Mouse (Mus musculus): ENCODE measurements around the gene Cyb5rl.
"Not testable (repeated sequence)": the region's sequence is repeated elsewhere in the genome, so short reads cannot be mapped to it uniquely, and the experiment has no call there.

The Cyb5rl gene

DNA sequence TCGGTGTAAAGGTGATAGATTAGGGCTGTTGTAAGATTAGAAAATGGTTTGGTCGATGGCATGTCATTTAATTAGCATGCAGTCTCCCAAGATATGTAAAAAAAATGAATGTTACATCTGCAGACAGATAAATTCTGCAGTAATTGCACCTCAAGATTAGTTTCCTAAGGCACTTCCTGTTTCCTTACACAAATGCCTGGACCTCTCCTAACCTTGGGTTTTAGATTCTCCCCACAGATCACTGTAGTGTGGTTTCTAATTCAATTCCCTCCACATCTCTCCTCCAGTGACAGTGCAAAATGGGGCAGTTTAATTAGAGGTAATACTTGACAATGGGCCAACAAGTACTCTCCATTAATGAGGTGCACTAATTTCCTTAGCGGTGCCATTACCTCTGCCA, 3.6 kb upstream of the Cyb5rl start:
- no peak for DNase-seq (ENCODE audit: low spot score)

DNA sequence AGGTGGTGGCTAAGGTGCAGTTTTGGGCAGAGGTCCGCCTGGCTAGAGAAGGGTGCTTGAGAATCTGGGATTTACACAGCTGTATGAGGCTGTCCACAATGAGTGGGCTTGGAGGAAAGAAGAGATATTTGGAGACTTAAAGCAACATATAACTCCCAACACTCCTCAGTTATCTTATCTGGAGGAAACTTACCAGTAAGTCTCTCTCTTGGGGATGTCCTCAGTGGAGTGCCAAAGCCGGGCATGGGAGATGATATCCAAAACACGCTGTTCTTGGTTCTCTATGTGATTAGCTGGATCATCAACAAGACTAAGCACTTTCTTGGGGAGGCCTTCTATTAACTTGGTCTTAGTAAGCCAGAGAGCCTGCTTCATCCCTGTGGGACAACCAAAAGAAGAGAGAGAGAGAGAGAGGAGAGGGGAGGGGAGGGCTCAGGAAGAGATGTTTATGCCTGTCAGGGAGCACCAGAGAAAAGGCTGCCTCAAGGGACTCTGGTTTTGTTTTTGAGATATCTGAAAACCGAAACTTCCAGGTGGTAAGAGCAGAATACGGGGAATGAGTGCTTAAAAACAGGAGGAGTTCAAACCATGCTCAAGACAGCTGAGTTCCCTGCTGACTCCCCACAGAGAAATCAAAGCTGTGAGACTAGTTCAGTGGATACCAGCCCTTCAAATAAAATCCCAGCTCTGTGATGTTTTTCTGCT, 2.2 kb upstream of the Cyb5rl start:
- no peak for DNase-seq (ENCODE audit: low spot score)

DNA sequence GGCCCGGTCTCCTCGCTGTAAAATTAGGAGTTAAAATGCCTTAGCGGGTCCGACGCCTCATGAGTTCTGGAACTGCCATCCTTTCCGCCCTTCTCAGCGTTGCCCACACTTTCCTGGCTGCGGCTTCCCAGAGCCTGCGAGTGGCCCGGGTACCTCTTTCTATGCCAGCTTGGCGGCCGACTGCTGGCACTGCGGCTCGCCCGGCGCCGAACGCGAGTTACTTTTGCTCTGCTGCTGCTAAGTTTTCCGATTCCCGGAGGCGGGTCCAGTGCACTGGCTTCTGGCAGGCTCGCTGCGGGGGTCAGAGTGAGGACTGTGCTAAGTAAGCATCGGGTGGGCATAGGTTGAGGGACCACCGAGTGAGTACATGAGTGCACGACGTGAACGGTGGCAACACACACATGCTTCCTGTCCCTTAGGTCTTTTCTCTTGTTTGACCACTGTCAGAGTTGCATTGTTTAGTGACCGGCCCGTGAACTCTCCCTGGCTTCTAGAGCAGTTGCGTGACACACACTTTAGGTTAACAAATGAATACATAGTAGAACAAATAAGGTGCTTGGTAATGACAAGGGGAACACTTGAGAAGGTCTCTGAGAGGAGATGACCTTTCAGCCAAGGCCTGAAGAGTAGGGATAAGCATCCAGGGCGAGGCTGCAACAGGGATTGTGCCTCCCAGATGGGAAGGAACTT, 508 bp downstream of the Cyb5rl start:
- peak; percentile 30 for DNase-seq (ENCODE audit: low spot score)

DNA sequence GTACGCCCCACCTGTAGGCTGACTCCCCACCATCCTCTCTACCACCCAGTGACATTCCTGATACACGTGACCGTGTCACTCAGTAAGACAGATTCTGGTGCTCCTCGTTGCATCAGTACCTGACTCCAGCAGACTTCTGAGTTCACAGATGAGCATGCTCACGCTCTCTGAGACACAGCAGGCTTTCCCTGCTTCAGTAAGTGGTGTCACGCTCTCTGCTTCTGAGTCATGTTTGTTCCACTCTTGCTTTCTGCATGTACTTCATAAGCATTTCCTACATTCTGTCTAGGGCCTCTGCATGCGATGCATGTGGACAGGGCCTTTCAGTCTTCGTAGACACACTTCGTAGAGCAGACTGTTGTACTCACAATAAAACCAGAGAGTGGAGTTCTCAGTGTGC, 5.6 kb downstream of the Cyb5rl start:
- no peak for DNase-seq (ENCODE audit: low spot score)

DNA sequence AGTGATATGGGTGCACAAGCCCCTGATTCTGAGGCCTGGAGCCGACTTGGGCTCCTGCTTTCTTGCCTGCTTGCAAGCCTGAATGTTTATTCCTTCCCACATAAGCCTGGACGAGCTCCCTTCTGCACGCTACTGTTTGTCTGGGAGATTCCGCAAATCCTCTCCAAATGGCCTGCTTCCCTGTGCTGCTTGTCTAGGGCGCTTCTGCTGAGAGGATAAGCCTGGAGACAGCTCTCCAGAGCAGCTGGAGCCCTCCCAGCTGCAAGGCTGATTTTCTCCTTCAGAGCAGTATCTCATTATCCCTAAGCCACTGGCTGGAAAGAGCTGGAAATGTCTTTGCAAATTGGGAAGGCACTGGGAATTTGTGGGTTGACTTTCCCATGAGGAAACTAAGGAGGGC, 8.7 kb downstream of the Cyb5rl start:
- no peak for DNase-seq (ENCODE audit: low spot score)

DNA sequence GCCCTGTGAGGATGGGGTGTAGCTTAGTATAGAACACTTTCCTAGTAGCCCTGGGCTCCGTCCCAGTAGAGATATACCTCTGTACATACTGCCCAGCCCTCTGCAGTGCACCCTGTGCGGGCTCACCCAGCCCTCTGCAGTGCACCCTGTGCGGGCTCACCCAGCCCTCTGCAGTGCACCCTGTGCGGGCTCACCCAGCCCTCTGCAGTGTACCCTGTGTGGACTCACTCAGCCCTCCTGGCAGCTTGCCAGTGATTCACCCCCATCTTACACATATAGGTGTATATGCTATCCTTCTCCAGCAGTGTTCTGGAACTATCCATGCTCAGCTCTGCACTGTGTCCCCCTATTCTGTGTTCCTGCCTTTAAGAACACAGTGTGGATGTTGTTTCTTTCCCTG, 12.1 kb downstream of the Cyb5rl start:
- DNase-seq (ENCODE audit: low spot score): no peak

DNA sequence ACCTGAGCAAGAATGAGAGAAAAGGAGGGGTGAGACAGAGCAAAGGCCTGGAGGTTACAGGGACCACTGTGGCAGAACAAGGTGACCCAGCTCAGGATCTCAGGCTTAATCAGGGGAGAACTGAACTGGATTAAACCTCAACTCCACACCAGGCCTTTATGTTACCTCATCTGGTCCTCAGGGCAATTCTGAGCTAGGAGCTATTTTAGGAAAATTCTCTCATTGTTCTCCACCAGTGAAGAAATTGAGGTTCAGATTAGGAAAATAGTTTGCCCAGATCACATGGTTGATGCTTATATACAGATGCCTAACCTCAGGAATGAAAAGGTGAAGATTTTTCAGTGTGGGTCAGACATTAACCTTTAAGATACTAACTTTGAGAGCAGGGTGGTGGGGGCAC, 12.9 kb downstream of the Cyb5rl start:
- DNase-seq (ENCODE audit: low spot score): no peak

DNA sequence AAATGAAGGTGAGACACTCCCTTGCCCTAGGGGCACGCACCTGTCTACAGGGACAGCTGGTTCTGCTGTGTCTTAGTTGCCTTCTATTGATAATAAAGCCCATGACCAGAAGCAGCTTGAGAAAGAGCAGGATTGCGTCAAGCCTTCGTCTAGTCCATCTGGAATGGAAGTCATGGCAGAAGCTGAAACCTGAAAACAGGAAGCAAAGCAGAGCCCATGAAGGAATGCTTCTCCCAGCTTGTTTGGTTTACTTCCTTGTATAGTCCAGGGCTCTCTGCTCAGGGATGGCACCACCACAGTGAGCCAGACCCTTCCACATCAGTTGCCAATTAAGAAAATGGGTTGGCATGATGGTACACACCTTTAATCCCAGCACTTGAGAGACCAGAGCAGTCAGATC, 15.4 kb downstream of the Cyb5rl start:
- DNase-seq (ENCODE audit: low spot score): no peak

DNA sequence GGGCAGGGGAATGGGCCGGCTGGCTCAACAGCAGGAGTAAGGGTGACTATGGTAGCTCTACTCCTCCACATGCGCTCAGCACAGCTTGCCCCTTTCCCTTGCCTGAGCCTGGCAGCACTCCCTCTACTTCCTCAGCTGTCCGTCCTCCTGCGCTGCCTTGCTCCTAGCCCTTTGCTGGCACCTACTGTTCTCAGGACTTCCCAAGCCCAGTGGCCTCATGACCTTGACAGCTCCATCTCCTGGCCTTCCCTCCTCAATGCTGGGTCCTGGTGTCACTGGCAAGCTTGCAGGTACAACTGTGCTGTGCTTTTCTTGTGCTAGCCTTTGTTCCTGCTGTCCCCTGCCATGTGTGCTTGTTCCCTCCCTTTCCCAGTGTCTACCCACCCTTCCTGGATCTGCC, 16.3 kb downstream of the Cyb5rl start:
- DNase-seq (ENCODE audit: low spot score): no peak

DNA sequence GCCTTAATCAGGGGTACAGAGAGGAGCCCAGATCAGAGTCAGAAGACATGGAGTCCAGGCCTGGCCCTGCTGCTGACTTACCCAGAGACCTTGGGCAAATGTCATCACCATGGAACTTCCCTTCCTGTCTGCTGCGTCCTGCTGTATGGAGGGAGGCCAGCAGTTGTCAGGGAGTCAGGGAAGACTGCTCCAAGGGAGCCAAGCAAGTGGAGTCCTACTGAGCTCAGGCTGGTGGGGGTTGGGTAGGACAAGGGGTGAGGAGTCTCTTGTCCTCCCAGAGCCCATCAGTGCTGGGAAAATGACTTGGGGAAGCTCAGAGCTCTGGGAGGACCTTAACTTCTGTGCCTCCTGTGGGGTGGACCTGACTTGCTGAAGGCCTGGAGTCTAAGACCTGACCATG, 17.6 kb downstream of the Cyb5rl start:
- DNase-seq (ENCODE audit: low spot score): no peak

DNA sequence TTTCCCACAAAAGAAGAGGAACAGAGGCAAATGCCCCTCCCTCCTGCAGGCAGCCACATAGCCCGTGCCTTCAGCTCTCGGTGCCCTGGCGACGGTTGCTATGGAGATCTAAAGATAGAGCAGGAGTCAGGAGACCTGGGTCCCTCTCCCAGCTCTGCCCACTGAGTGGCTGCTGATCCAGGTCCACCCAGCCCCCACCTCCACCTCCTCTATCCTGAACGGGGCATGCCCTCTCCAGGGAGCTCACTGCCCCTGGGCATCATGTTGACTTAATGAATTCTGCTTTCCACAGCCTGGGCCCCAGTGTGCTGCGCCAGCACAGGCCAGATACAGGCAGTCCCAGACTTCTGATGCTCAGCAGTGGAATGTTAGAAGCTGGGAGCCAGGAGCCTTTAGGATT, 18.1 kb downstream of the Cyb5rl start:
- no peak for DNase-seq (ENCODE audit: low spot score)

DNA sequence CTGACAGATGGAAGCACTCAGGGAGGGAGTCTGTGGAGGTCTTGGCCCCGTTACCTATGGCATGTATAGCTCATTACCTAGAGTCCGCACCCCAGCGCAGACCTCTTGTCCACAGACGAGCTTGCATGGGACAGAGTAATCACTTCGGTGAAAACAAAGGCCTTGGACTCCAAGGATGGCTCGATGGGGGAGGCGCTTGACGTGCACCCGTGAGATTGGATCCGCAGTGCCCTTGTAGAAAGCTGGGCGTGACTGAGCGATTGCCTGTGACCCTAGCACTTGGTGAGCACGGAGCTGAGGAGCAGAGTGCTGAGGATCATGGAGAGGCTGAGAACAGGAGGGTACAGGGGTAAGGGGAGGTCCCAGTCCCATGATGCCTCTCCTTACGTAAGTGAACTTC, 24.9 kb downstream of the Cyb5rl start:
- DNase-seq (ENCODE audit: low spot score): no peak

DNA sequence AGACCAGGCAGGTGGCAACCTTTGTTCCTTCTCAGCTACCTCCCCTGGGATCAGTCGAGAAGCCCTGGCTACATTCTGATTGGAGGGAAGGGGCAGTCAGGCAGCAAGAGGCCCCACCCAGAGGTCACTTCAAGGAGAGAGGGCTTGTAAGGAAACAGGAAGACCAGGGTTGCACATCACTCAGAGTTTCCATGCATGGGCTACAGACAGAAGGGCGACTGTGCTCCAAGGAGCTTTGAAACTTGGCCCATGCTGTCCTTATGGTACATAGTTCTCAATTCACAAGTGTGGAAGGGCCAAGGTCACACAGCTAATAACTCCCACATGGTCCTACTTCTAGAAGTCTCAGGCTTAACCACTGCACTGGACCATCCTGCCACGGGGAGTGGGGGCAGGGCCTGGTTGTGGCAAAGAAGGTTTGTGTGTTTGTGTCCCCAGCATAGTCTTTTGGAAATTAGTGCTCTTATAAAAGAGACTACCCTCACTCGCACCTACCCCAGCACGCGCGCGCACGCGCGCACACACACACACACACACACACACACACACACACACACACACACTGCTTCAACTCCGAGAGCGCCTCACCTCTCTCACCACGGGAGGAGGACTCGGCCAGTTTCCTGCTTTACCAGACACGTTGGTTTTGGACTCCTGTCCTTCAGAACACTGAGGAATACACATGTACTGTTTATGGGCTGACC, 27.8 kb downstream of the Cyb5rl start:
- DNase-seq (ENCODE audit: low spot score): no peak

DNA sequence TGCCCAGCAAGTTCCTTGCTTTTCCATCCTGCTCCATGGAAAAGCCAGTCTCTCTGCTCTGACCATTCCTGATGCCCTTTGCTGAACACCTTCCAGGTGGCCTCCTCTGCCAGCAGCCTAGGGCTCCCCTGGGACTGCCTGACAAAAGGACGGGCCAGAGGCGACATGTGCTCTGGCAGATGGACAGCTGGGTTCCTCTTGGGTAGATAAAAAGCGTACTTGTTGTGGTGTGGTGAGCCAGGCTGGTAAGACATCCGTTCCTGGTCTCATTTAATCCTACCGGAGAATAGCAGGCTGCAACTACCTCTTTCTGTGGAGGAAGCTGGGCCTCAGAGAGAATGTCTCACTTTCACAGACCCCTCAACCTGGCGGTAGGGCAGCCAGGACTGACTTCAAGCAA, 29.3 kb downstream of the Cyb5rl start:
- no peak for DNase-seq (ENCODE audit: low spot score)

DNA sequence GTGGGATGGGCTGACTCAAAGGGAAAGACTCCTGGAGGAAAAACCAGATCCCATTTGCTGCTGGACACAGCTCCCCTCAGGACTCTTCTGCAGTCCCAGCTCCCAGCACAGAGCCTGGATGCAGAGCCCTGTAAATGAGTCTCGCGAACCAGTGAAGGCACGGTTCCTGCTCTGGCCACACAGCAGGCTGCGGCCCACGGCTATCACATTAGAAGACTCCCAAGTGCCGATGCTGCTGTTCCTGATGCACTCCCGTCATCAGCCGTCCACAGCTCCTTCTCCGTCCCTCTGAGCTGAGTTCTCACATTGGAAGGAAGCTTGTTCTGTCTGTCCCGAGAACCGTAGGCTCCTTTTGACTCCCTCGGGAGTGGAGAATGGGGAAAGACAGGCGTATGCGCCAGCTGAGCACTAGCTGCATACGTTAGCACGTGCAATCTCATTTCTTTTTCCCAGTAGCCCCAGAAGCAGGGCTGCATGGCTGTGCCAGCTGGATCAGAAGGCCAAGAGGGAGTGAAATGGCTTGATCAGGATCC, 30.1 kb downstream of the Cyb5rl start, which contains the start of gene Cdcp2:
Gene Cdcp2 (plus strand): TSS at position 51 of the 533 bp plus-strand sequence.
- no peak for DNase-seq (ENCODE audit: low spot score)

DNA sequence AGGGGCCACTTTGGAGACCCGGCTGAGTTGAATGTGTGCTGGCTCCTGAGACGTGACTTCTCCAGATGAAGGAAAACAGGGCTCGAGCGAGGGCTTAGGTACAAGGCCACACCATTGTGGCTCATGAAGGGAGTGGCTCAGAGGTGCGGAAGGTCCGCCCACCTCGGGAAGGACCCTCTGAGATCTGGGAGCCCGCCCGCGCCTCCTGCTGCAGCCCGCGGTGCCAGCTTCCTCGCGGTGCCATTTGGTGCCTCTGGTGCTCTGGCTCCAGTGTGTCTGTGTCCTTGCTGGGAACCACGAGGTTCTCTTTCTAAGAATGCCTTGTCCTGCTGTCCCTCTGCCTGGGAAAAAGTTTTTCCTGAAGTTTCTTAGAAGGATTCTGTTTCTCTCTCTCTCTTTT, 31.1 kb downstream of the Cyb5rl start:
- DNase-seq (ENCODE audit: low spot score): no peak

DNA sequence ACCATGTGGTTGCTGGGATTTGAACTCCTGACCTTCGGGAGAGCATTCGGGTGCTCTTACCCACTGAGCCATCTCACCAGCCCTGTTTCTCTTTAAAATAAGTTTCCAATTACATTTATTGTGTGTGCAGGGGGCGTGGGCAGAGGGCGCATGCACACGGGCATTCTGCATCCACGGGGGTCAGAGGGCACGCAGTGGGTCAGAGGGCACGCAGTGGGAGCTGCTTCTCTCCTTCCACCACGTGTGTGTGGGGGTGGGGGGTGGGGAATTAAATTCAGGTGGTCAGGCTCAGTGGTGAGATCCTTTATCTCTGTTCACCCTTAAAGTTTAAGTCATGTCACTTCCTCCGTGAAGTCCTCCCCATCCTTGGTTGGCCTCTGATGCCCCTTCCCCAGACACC, 31.6 kb downstream of the Cyb5rl start:
- no peak for DNase-seq (ENCODE audit: low spot score)

DNA sequence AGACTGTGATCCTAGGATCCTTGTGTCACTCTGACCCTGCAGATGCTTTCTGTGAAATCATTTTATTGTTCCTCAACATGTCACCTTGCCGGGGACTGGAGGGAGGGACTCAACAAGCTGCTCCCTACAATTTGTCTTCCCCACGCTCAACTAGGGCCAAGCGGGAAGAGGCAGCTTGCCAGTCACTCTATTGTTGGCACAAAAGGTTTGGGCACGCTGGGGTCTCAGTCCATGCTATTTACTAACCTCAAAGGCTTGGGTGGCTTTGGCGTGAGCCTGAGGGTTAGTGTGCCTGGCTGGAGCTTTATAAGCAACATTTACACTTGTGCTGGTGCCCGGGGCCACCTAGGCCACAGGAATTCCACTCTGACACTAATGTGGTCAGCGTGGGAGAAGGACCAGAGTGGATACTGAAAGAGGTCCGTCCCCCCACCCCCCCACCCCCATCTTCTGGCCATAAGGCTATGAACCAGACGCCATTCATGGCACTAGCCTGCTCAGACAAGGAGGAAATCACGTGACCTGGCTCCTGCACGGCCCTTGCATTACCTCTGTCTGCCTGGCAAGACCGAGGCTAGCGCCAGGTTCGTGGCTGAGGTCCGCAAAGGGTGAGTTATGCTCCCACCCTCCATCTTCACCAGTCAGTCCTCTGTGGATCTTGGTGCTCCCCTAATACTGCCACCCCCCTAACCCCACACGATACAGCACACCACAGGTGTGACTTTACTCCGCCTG, 32.2 kb downstream of the Cyb5rl start:
- DNase-seq (ENCODE audit: low spot score): no peak

DNA sequence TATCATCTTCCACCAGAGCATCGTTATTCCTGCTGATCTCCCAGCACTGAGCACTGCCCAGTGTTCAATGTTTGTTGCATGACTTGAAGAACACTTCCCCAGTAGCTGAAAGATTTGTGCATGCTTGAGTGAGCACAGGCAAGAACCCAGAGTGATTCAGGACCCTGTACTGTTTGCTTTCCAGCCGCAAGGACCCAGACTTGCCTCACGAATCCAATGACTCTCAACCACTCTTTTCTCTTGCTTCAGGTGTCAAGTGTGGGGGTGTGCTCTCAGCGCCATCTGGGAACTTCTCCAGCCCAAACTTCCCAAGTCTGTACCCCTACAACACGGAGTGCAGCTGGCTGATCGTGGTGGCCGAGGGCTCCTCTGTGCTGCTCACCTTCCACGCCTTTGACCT, 35.4 kb downstream of the Cyb5rl start:
- no peak for DNase-seq (ENCODE audit: low spot score)

DNA sequence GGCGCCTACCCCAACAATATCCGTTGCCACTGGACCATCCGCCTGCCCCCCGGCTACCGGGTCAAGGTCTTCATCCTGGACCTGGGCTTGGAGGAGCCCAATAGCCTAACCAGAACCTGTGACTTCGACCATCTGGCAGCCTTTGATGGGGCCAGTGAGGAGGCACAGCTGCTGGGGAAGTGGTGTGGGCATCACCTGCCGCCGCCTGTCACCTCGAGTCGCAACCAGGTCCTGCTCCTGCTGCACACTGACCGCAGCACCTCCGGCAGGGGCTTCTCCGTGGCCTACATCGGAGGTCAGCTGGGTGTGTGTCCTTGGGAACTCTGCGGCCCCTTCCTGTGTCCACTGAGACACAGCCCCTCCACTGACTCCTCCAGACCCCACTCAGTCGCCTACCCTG, 40.0 kb downstream of the Cyb5rl start:
- DNase-seq (ENCODE audit: low spot score): no peak

DNA sequence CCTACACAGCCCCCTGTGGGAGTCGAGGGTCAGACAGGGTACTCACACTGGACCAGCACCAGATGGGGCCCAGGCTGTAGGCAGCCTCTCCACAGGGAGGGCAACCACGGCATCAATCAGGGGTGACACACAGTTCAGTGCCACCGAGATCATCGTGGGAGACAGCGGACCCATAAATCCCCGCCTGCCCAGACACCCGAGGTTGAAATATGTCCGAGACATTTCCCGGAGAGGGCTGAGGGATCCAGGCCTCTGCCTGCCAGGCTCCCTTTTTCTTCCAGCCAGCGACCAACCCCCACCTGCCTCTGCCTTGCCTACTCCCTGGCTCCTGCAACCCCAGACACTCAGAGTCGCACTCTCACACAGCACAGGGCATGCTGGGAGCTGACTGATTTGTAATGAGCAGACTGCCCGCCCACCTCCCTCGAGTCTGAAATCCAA, 41.5 kb downstream of the Cyb5rl start:
- no peak for DNase-seq (ENCODE audit: low spot score)

DNA sequence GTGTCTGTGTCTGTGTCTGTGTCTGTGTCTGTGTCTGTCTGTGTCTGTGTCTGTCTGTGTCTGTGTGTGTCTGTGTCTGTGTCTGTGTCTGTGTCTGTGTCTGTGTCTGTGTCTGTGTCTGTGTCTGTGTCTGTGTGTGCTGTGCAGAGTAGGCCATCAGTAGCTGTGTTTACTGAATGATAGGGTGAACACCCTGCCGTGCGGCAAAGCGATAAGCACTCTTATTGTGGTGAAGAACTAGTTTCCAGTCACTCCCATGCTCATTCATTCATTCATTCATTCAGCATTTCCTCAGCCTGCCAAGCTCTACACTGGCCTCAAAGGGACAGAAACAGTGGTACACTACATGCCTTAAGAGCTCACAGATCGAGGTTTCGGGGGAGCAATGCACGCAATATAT, 42.4 kb downstream of the Cyb5rl start:
- not testable (repeated sequence) for DNase-seq (ENCODE audit: low spot score)

Measured in urinary bladder, postnatal 25 days (tissue).